Mouse (Mus musculus) MEL (cell line): Measurements from ENCODE around the gene Dclk1. TPM values are rescaled to one million over a fixed set of nuclear protein-coding genes. Genes with fewer than 3 reads are reported as not detected.

Experiments
- DNase-seq: peaks from one replicate; pipeline ENCODE4 v3.0.0; 2011; ENCODE audit warnings: low read depth, low spot score
- H3K27ac ChIP-seq: 2 replicates; pipeline ENCODE4 v1.5.1; 2012; ENCODE audit warnings: low read depth, mild to moderate bottlenecking, control low read depth, low read length, moderate library complexity; ENCODE audit not compliant: control insufficient read depth
- H3K27me3 ChIP-seq, 2 experiments: fragments of 150-350 bp in 1 of 2; sonication (generic) in 1 of 2; 2 replicates each; pipeline ENCODE4 v1.6.1; 2012; ENCODE audit warnings: low read length in 2 of 2, mild to moderate bottlenecking in 2 of 2, improper control_type of control experiment in 1 of 2, moderate library complexity in 1 of 2; ENCODE audit not compliant: insufficient read depth in 2 of 2, control insufficient read depth in 1 of 2
- H3K36me3 ChIP-seq, 2 experiments: 2 replicates each; pipeline ENCODE4 v1.6.1; 2012 to 2014; ENCODE audit warnings: low read length in 2 of 2, improper control_type of control experiment in 1 of 2, inconsistent platforms in 1 of 2, mild to moderate bottlenecking in 1 of 2; ENCODE audit not compliant: insufficient read depth in 2 of 2, control insufficient read depth in 1 of 2
- H3K4me1 ChIP-seq, 2 experiments: fragments of 150-350 bp in 1 of 2; sonication (generic) in 1 of 2; 2 replicates each; pipeline ENCODE4 v1.6.1; 2012; ENCODE audit warnings: low read length in 2 of 2, improper control_type of control experiment in 1 of 2, mild to moderate bottlenecking in 1 of 2; ENCODE audit not compliant: insufficient read depth in 2 of 2, control insufficient read depth in 1 of 2
- H3K4me3 ChIP-seq, 2 experiments: fragments of 150-350 bp in 1 of 2; sonication (generic) in 1 of 2; 2 replicates each; pipeline ENCODE4 v1.5.1; 2012; ENCODE audit warnings: low read depth in 2 of 2, low read length in 2 of 2, mild to moderate bottlenecking in 2 of 2, moderate library complexity in 2 of 2, control low read depth in 1 of 2, improper control_type of control experiment in 1 of 2; ENCODE audit not compliant: control insufficient read depth in 1 of 2, insufficient read depth in 1 of 2
- H3K79me2 ChIP-seq: 2 replicates; pipeline ENCODE4 v1.6.1; 2012; ENCODE audit warnings: mild to moderate bottlenecking, low read length, moderate library complexity; ENCODE audit not compliant: control insufficient read depth, poor library complexity, insufficient read depth
- H3K9ac ChIP-seq: 2 replicates; pipeline ENCODE4 v1.6.1; 2012; ENCODE audit warnings: low read depth, mild to moderate bottlenecking, control low read depth, low read length, moderate library complexity; ENCODE audit not compliant: control insufficient read depth, poor library complexity, severe bottlenecking
- H3K9me3 ChIP-seq: fragments of 150-350 bp; sonication (generic); replicated peaks from 2 replicates; pipeline ENCODE4 v1.6.1; 2012; ENCODE audit warnings: mild to moderate bottlenecking, low read length, improper control_type of control experiment, moderate library complexity; ENCODE audit not compliant: insufficient read depth
- BHLHE40 ChIP-seq: IDR thresholded peaks from 2 replicates; pipeline ENCODE4 v1.6.1; 2012; ENCODE audit warnings: low read depth, mild to moderate bottlenecking, inconsistent platforms, low read length, improper control_type of control experiment, borderline replicate concordance
- E2F4 ChIP-seq: IDR thresholded peaks from 2 replicates; pipeline ENCODE4 v1.6.1; 2011; ENCODE audit warnings: low read depth, low read length, improper control_type of control experiment, borderline replicate concordance
- GABPA ChIP-seq: IDR thresholded peaks from 2 replicates; pipeline ENCODE4 v1.6.1; 2012; ENCODE audit warnings: low read depth, mild to moderate bottlenecking, inconsistent platforms, low read length, improper control_type of control experiment, moderate library complexity
- HCFC1 ChIP-seq: IDR thresholded peaks from 2 replicates; pipeline ENCODE4 v1.6.1; 2012; ENCODE audit warnings: low read depth, mild to moderate bottlenecking, inconsistent platforms, low read length, improper control_type of control experiment, moderate library complexity
- KAT2A ChIP-seq: conservative IDR thresholded peaks from 2 replicates; pipeline ENCODE4 v1.6.1; 2012; ENCODE audit warnings: low read depth, low read length, improper control_type of control experiment, inconsistent platforms
- MAFK ChIP-seq: IDR thresholded peaks from 2 replicates; pipeline ENCODE4 v1.6.1; 2011; ENCODE audit warnings: low read depth, mild to moderate bottlenecking, low read length, improper control_type of control experiment, borderline replicate concordance
- MAX ChIP-seq: IDR thresholded peaks from 2 replicates; pipeline ENCODE4 v1.6.1; 2011; ENCODE audit warnings: low read length, improper control_type of control experiment
- MEF2A ChIP-seq: IDR thresholded peaks from 2 replicates; pipeline ENCODE4 v1.6.1; 2014; ENCODE audit warnings: low read depth, mild to moderate bottlenecking, inconsistent platforms, low read length, improper control_type of control experiment; ENCODE audit not compliant: poor library complexity, insufficient replicate concordance, severe bottlenecking; ENCODE audit errors: extremely low read depth
- MXI1 ChIP-seq: IDR thresholded peaks from 2 replicates; pipeline ENCODE4 v1.6.1; 2011; ENCODE audit warnings: mild to moderate bottlenecking, low read depth, low read length, improper control_type of control experiment
- MYB ChIP-seq: IDR thresholded peaks from 2 replicates; pipeline ENCODE4 v1.6.1; 2011; ENCODE audit warnings: mild to moderate bottlenecking, low read depth, low read length, improper control_type of control experiment
- POLR2AphosphoS5 ChIP-seq: IDR thresholded peaks from 2 replicates; pipeline ENCODE4 v1.6.1; 2012; ENCODE audit warnings: low read depth, borderline replicate concordance, mild to moderate bottlenecking, inconsistent platforms, low read length, moderate library complexity, mixed read lengths
- RAD21 ChIP-seq: IDR thresholded peaks from 2 replicates; pipeline ENCODE4 v1.6.1; 2011; ENCODE audit warnings: mild to moderate bottlenecking, low read depth, low read length, improper control_type of control experiment
- RCOR1 ChIP-seq: IDR thresholded peaks from 2 replicates; pipeline ENCODE4 v1.6.1; 2012; ENCODE audit warnings: low read depth, mild to moderate bottlenecking, inconsistent platforms, low read length, improper control_type of control experiment
- SIN3A ChIP-seq: IDR thresholded peaks from 2 replicates; pipeline ENCODE4 v1.6.1; 2012; ENCODE audit warnings: low read length, improper control_type of control experiment, inconsistent platforms
- TBP ChIP-seq: IDR thresholded peaks from 2 replicates; pipeline ENCODE4 v1.8.0; 2011; ENCODE audit warnings: low read depth, low read length, improper control_type of control experiment
- TCF12 ChIP-seq: IDR thresholded peaks from 2 replicates; pipeline ENCODE4 v1.6.1; 2014; ENCODE audit warnings: low read depth, mild to moderate bottlenecking, inconsistent platforms, low read length, improper control_type of control experiment, moderate library complexity
- UBTF ChIP-seq: IDR thresholded peaks from 2 replicates; pipeline ENCODE4 v1.6.1; 2012; ENCODE audit warnings: low read depth, mild to moderate bottlenecking, inconsistent platforms, low read length, improper control_type of control experiment, moderate library complexity, borderline replicate concordance; ENCODE audit not compliant: insufficient read depth
- ZC3H11A ChIP-seq: IDR thresholded peaks from 2 replicates; pipeline ENCODE4 v1.6.1; 2012; ENCODE audit warnings: low read depth, mild to moderate bottlenecking, inconsistent platforms, low read length, improper control_type of control experiment
- ZNF384 ChIP-seq: IDR thresholded peaks from 2 replicates; pipeline ENCODE4 v1.6.1; 2012; ENCODE audit warnings: low read depth, mild to moderate bottlenecking, inconsistent platforms, low read length, improper control_type of control experiment
- polyA plus RNA-seq, 2 experiments: library from polyadenylated mRNA; stranded (reverse) in 1 of 2; unstranded in 1 of 2; fragments of >175 nt in 1 of 2; fragments of >200 nt in 1 of 2; gene quantifications; 2 replicates each; pipeline versions ENCODE4 v1.2.1 to v1.2.4; 2012; ENCODE audit warnings: low replicate concordance in 2 of 2, low read depth in 1 of 2; ENCODE audit not compliant: insufficient read length in 2 of 2, insufficient read depth in 1 of 2, missing spikeins in 1 of 2
- total RNA-seq: library from RNA; depleted of rRNA; stranded (reverse); fragments of 300-350 nt; gene quantifications from 2 replicates; pipeline ENCODE4 v1.2.3, GENCODE M21; 2012

The Dclk1 gene
- total and polyA plus RNA-seq, 3 experiments = not detected

DNA sequence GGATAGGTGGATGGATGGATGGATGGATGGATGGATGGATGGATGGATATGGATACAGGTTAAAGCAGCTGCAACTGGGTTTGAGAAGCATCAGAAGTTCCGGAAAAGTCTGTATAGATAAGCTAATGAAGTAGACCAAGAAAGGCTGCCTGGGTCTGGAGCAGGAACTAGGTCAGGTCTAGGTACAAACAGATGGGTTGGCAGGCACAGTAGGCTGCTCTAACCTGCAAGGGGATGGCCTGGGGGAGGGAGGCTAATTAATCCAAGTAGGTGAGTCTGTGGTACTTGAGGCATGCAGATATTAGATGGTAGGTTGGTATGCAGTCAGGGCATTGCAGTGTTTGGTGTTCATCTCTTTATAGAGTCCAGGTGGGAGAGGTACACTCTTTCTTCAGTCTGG is 299.6 kb downstream of the Dclk1 start:
- TF ChIP-seq KAT2A = no peak
- no peak for TF ChIP-seq ZNF384
- TF ChIP-seq HCFC1 = no peak
- no peak for TF ChIP-seq RAD21
- no peak for TF ChIP-seq TBP
- TF ChIP-seq E2F4 = no peak
- TF ChIP-seq BHLHE40 = no peak
- TF ChIP-seq GABPA = no peak
- TF ChIP-seq TCF12 = no peak
- TF ChIP-seq MEF2A = no peak
- Histone ChIP-seq H3K79me2 (no peaks in the 10 kb centered on the region), H3K36me3 (no peaks in the 10 kb centered on the region), H3K9me3 (no peaks in the 10 kb centered on the region), H3K4me1 (no peaks in the 10 kb centered on the region), H3K27me3 (no peaks in the 10 kb centered on the region), H3K27ac (no peak overlapping the region), H3K4me3 (no peak overlapping the region), H3K9ac (no peak overlapping the region)
- DNase-seq = no peak

DNA sequence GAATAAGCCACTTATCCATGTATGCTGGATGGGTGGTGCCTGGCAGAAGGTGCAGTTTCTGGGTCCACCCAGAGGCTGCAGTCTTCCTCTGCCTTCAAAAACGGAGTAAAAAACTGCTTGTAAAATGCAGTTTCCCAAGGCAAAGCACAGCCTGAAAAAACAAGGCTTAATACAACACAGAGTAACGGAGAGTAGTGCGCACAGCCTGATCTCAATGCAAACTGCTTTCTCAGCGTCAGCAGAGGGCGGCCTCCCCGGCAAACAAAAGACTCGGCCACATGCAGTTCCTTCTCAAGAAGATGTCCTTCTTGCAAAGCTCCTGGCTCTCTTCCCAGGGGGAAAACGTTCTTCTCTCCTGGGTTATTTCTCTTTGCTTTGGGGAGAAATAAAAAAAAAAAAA is 300.1 kb downstream of the Dclk1 start:
- H3K27ac ChIP-seq = no peak overlapping the region
- no peak overlapping the region for H3K9ac ChIP-seq
- no peaks in the 10 kb centered on the region for H3K36me3 ChIP-seq
- no peaks in the 10 kb centered on the region for H3K4me1 ChIP-seq
- H3K9me3 ChIP-seq = no peaks in the 10 kb centered on the region
- H3K4me3 ChIP-seq = no peak overlapping the region
- TF ChIP-seq ZC3H11A (no peak), RCOR1 (no peak), SIN3A (no peak), MYB (no peak), MAX (no peak), MAFK (no peak), POLR2AphosphoS5 (no peak), UBTF (no peak), MXI1 (no peak), BHLHE40 (no peak)
- no peaks in the 10 kb centered on the region for H3K79me2 ChIP-seq
- no peaks in the 10 kb centered on the region for H3K27me3 ChIP-seq
- DNase-seq = no peak
